Mouse (Mus musculus) intestine, postnatal 0 days (tissue): ENCODE measurements around the gene Serhl. TPM values are rescaled to one million over a fixed set of nuclear protein-coding genes. Genes with fewer than 3 reads are reported as not detected.

ENCODE experiments used
- ATAC-seq: fragments of 200-750 bp; cut with Nextera tagmentation; 2 replicates; pipeline ENCODE4 v1.8.0; 2017; ENCODE audit warnings: mild to moderate bottlenecking, moderate TSS enrichment, moderate library complexity
- H3K27ac ChIP-seq: fragments of 300-500 bp; sonication (generic); 2 replicates; pipeline ENCODE4 v1.5.1; 2014; ENCODE audit warnings: mild to moderate bottlenecking, low read depth, low read length, moderate library complexity
- H3K27me3 ChIP-seq: fragments of 300-500 bp; sonication (generic); replicated peaks from 2 replicates; pipeline ENCODE4 v1.6.1; 2014; ENCODE audit warnings: low read length, mixed read lengths; ENCODE audit not compliant: control insufficient read depth, insufficient read depth
- H3K36me3 ChIP-seq: fragments of 300-500 bp; sonication (generic); 2 replicates; pipeline ENCODE4 v1.6.1; 2014; ENCODE audit warnings: mild to moderate bottlenecking, moderate library complexity; ENCODE audit not compliant: control insufficient read depth, insufficient read depth
- H3K4me1 ChIP-seq: fragments of 300-500 bp; sonication (generic); replicated peaks from 2 replicates; pipeline ENCODE4 v1.6.1; 2014; ENCODE audit warnings: antibody characterized with exemption, low read length, mixed read lengths; ENCODE audit not compliant: control insufficient read depth, insufficient read depth
- H3K4me2 ChIP-seq: fragments of 300-500 bp; sonication (generic); replicated peaks from 2 replicates; pipeline ENCODE4 v1.6.1; 2014; ENCODE audit warnings: low read depth, mild to moderate bottlenecking, moderate library complexity
- H3K4me3 ChIP-seq: fragments of 300-500 bp; sonication (generic); 2 replicates; pipeline ENCODE4 v1.5.1; 2014; ENCODE audit warnings: low read depth, low read length
- H3K9ac ChIP-seq: fragments of 300-500 bp; sonication (generic); 2 replicates; pipeline ENCODE4 v1.6.1; 2014; ENCODE audit warnings: mild to moderate bottlenecking, low read depth, low read length
- H3K9me3 ChIP-seq: fragments of 300-500 bp; sonication (generic); 2 replicates; pipeline ENCODE4 v1.6.1; 2016; ENCODE audit warnings: mixed run types; ENCODE audit not compliant: control insufficient read depth
- CTCF ChIP-seq: sonication (generic); IDR thresholded peaks from 2 replicates; pipeline ENCODE4 v1.5.1; 2016; ENCODE audit warnings: low read depth, mild to moderate bottlenecking, control low read depth, antibody characterized with exemption, moderate library complexity
- WGBS: fragments of 180-500 bp; shearing (Covaris S2); extraction: QIAGEN DNeasy Blood & Tissue Kit; methylation state at CpG from one replicate; pipeline ENCODE4 v1.1.7; 2014; 5-methylcytosine and 5-hydroxymethylcytosine counted together
- polyA plus RNA-seq: library from polyadenylated mRNA; unstranded; fragments of >200 nt; fragmentation: Nextera tagmentation; extraction: Ambion mirVana; gene quantifications from 2 replicates; pipeline ENCODE4 v1.2.1, GENCODE M21; 2015

Serhl gene
- polyA plus RNA-seq, 1 experiment from 2014 or later = 58.5 TPM

- H3K27ac ChIP-seq = no peak overlapping the region
- H3K9ac ChIP-seq = no peak overlapping the region
- H3K4me3 ChIP-seq = no peak overlapping the region
- H3K4me2 ChIP-seq = no peak overlapping the region
- no peak for ATAC-seq
- H3K36me3 ChIP-seq = no peaks in the 10 kb centered on the region
- 81% methylated on average over 6 of the region's 6 CpGs for WGBS
- TF ChIP-seq CTCF = no peak
- H3K27me3 ChIP-seq = 0 out of 2 replicates have a peak, but pooled peaks cover 5% of the 10 kb centered on the region
- H3K9me3 ChIP-seq = no peaks in the 10 kb centered on the region
- no peaks in the 10 kb centered on the region; the same call in 1 of the 2 replicates for H3K4me1 ChIP-seq
These were observed 36.8 kb upstream of the Serhl start for GRCm38 (mm10) chr15:83052341-83053104.

DNA sequence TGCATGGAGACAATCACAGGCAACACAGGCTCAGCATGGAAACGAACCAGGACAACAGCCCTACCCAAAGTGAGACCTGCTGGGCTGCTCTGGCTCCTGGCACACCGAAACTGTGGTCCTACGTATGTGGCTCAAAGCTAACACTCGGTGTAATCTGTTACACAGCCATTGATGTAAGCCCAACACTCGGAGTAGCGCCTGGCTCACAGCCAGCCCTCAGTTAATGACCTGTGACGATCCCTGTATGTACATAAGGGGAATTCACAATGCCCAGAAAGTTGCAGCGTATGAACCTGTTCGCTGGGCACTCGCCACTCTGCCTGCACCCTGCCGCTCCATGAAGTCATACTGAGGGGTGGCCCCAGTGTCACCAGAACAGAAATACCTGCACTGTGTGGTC lies 36.0 kb upstream of the Serhl start:
- TF ChIP-seq CTCF = no peak
- Histone ChIP-seq H3K27ac (no peak overlapping the region), H3K36me3 (no peaks in the 10 kb centered on the region), H3K9me3 (no peaks in the 10 kb centered on the region), H3K27me3 (0 out of 2 replicates have a peak, but pooled peaks cover 8% of the 10 kb centered on the region), H3K4me3 (no peak overlapping the region), H3K4me2 (no peak overlapping the region), H3K9ac (no peak overlapping the region), H3K4me1 (no peaks in the 10 kb centered on the region; the same call in 1 of the 2 replicates)
- 0 out of 2 replicates have a peak, but pooled peaks have one; percentile 12 for ATAC-seq
- 28% methylated on average over 11 of the region's 11 CpGs for WGBS

DNA sequence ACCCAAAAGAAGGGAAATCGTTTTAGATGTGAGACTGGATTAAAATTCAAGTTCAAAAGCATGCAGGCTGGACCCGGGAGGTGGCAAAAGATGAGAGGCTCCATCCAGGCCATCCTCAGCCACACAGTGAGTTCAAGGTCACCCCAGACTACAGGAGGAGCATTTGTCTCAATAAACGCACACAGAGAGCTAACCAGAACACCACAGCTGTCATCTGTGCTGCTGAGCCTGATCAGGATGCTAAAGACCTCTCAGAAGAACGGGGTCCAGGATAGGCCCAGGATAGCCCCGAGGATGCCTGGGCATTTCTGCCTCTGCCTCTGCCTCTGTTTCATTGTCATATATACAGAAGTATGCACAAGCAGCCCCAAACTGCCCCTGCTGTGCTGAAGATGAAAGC lies 33.7 kb upstream of the Serhl start:
- no peaks in the 10 kb centered on the region; the same call in 1 of the 2 replicates for H3K4me1 ChIP-seq
- no peak overlapping the region for H3K9ac ChIP-seq
- H3K4me3 ChIP-seq = no peak overlapping the region
- ATAC-seq = no peak
- H3K9me3 ChIP-seq = no peaks in the 10 kb centered on the region
- WGBS = 49% methylated on average over 5 of the region's 5 CpGs
- H3K36me3 ChIP-seq = no peaks in the 10 kb centered on the region
- 0 out of 2 replicates have a peak, but pooled peaks cover 8% of the 10 kb centered on the region for H3K27me3 ChIP-seq
- no peak overlapping the region for H3K27ac ChIP-seq
- no peak for TF ChIP-seq CTCF
- no peak overlapping the region for H3K4me2 ChIP-seq

- no peak overlapping the region for H3K27ac ChIP-seq
- TF ChIP-seq CTCF = no peak
These were observed 32.8 kb upstream of the Serhl start for GRCm38 (mm10) chr15:83056378-83057083.

DNA sequence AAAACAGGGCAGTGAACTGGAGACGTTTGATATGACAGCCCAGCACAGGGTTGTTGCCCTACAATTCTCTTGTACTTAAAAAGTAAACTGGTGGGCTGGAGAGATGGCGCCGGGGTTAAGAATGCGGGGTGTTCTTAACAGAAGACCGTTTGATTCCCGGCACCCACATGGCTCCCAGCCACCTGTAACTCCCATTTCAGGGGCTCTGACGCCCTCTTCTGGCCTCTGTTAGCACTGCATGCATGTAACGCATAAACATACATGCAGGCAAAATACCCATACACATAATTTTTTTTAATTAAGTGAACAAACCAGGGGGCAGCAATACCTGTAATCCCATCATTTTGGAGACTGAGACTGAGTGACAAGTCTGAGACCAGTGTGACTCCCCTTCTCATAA lies 31.8 kb upstream of the Serhl start:
- H3K9ac ChIP-seq = no peak overlapping the region
- no peak overlapping the region for H3K27ac ChIP-seq
- ATAC-seq = no peak
- no peak overlapping the region for H3K4me3 ChIP-seq
- H3K36me3 ChIP-seq = no peaks in the 10 kb centered on the region
- no peaks in the 10 kb centered on the region for H3K9me3 ChIP-seq
- H3K4me1 ChIP-seq = no peaks in the 10 kb centered on the region; the same call in 1 of the 2 replicates
- no peak overlapping the region for H3K4me2 ChIP-seq
- TF ChIP-seq CTCF = peak; percentile 45
- 81% methylated on average over 8 of the region's 8 CpGs for WGBS
- H3K27me3 ChIP-seq = 0 out of 2 replicates have a peak, but pooled peaks cover 8% of the 10 kb centered on the region

More at GRCm38 (mm10) chr15:83056378-83057083, 32.8 kb upstream of the Serhl start:
- no peak for ATAC-seq
- no peak overlapping the region for H3K9ac ChIP-seq
- WGBS = under 1% methylated on average over 29 of the region's 29 CpGs
- H3K9me3 ChIP-seq = no peaks in the 10 kb centered on the region
- H3K4me3 ChIP-seq = peak overlapping the region; percentile 36
- H3K27me3 ChIP-seq = 0 out of 2 replicates have a peak, but pooled peaks cover 8% of the 10 kb centered on the region
- peak overlapping the region; percentile 75 for H3K4me2 ChIP-seq
- no peaks in the 10 kb centered on the region; the same call in 1 of the 2 replicates for H3K4me1 ChIP-seq
- no peaks in the 10 kb centered on the region for H3K36me3 ChIP-seq

GRCm38 (mm10) chr15:83059233-83059660 lies 30.1 kb upstream of the Serhl start:
- Histone ChIP-seq H3K4me2 (no peak overlapping the region), H3K4me3 (no peak overlapping the region), H3K27me3 (0 out of 2 replicates have a peak, but pooled peaks cover 8% of the 10 kb centered on the region), H3K36me3 (no peaks in the 10 kb centered on the region), H3K27ac (no peak overlapping the region), H3K4me1 (no peaks in the 10 kb centered on the region; the same call in 1 of the 2 replicates), H3K9ac (no peak overlapping the region), H3K9me3 (no peaks in the 10 kb centered on the region)
- no peak for TF ChIP-seq CTCF
- ATAC-seq = no peak
- 66% methylated on average over 5 of the region's 5 CpGs for WGBS
